7 mouse cellular contexts compared by ENCODE assay signal in genomic region chr9:67049836-67050235, GRCm38 (mm10). TPM values are rescaled to one million over a fixed set of nuclear protein-coding genes. Genes with fewer than 3 reads are reported as not detected.
DNase-seq lines count a peak whose midpoint lies in the region; ATAC-seq lines count a peak whose summit lies in the region.

No protein-coding gene starts in this region.

- ATAC-seq in liver, embryonic 11.5 days (replicated peaks; ENCODE audit: low FRiP score): no peak
- ATAC-seq in forebrain, embryonic 12.5 days (ENCODE audit: low FRiP score): 0 out of 2 replicates have a peak, but pooled peaks have one; percentile 10
- ATAC-seq in limb, embryonic 13.5 days (ENCODE audit: low FRiP score, low read depth): no peak
- no peak; the same call in 1 of the 2 replicates for ATAC-seq in stomach, embryonic 15.5 days (ENCODE audit: insufficient read depth, low FRiP score, low read depth)

- WGBS in liver, embryonic 11.5 days: 27% methylated on average over 7 of the region's 7 CpGs
- WGBS in forebrain, embryonic 12.5 days: 22% methylated on average over 7 of the region's 7 CpGs
- WGBS in limb, embryonic 13.5 days: 13% methylated on average over 7 of the region's 7 CpGs
- WGBS in stomach, embryonic 15.5 days: 23% methylated on average over 7 of the region's 7 CpGs

- no peaks in the 10 kb centered on the region for H3K9me3 ChIP-seq in liver, embryonic 11.5 days (ENCODE audit: control insufficient read depth, low read length)
- no peaks in the 10 kb centered on the region for H3K9me3 ChIP-seq in forebrain, embryonic 12.5 days
- no peaks in the 10 kb centered on the region for H3K9me3 ChIP-seq in limb, embryonic 13.5 days
- no peaks in the 10 kb centered on the region for H3K9me3 ChIP-seq in stomach, embryonic 15.5 days

- peaks cover 24% of the 10 kb centered on the region for H3K4me1 ChIP-seq in liver, embryonic 11.5 days (replicated peaks; ENCODE audit: control insufficient read depth, insufficient read depth, low read length)
- H3K4me1 ChIP-seq in forebrain, embryonic 12.5 days: peaks cover 40% of the 10 kb centered on the region
- peaks cover 37% of the 10 kb centered on the region for H3K4me1 ChIP-seq in limb, embryonic 13.5 days
- H3K4me1 ChIP-seq in stomach, embryonic 15.5 days: peaks cover 27% of the 10 kb centered on the region

- peak overlapping the region; percentile 57 for H3K27ac ChIP-seq in liver, embryonic 11.5 days (ENCODE audit: low read depth, low read length)
- H3K27ac ChIP-seq in forebrain, embryonic 12.5 days: no peak overlapping the region
- H3K27ac ChIP-seq in limb, embryonic 13.5 days: peak overlapping the region; percentile 84
- peak overlapping the region; percentile 93 for H3K27ac ChIP-seq in stomach, embryonic 15.5 days

- peak overlapping the region; percentile 64 for H3K4me3 ChIP-seq in liver, embryonic 11.5 days (ENCODE audit: low read depth, low read length)
- peak overlapping the region; percentile 49 for H3K4me3 ChIP-seq in forebrain, embryonic 12.5 days (replicated peaks)
- H3K4me3 ChIP-seq in limb, embryonic 13.5 days: peak overlapping the region; percentile 78
- H3K4me3 ChIP-seq in stomach, embryonic 15.5 days (replicated peaks): peak overlapping the region; percentile 81

- H3K4me2 ChIP-seq in liver, embryonic 11.5 days: peak overlapping the region; percentile 80
- H3K4me2 ChIP-seq in forebrain, embryonic 12.5 days: peak overlapping the region; percentile 88
- H3K4me2 ChIP-seq in limb, embryonic 13.5 days (replicated peaks): peak overlapping the region; percentile 86
- H3K4me2 ChIP-seq in stomach, embryonic 15.5 days: peak overlapping the region; percentile 84

- H3K27me3 ChIP-seq in liver, embryonic 11.5 days (replicated peaks; ENCODE audit: control insufficient read depth, insufficient read depth, low read length): peaks cover 46% of the 10 kb centered on the region
- H3K27me3 ChIP-seq in forebrain, embryonic 12.5 days: peaks cover 57% of the 10 kb centered on the region
- peaks cover 31% of the 10 kb centered on the region for H3K27me3 ChIP-seq in limb, embryonic 13.5 days
- H3K27me3 ChIP-seq in stomach, embryonic 15.5 days (replicated peaks): no peaks in the 10 kb centered on the region

- no peak for DNase-seq in liver, embryonic 11.5 days (ENCODE audit: low spot score)
- DNase-seq in liver: no peak
- DNase-seq in gastrocnemius, postnatal 4 days (ENCODE audit: low spot score in 2 of 2): no peak
- no peak for DNase-seq in cerebellum, adult 11-12 months

- H3K36me3 ChIP-seq in liver, embryonic 11.5 days (ENCODE audit: control insufficient read depth, insufficient read depth, low read length): no peaks in the 10 kb centered on the region
- H3K36me3 ChIP-seq in forebrain, embryonic 12.5 days (replicated peaks): no peaks in the 10 kb centered on the region
- H3K36me3 ChIP-seq in limb, embryonic 13.5 days: no peaks in the 10 kb centered on the region
- H3K36me3 ChIP-seq in stomach, embryonic 15.5 days: no peaks in the 10 kb centered on the region

- H3K9ac ChIP-seq in liver, embryonic 11.5 days (ENCODE audit: low read depth, low read length): peak overlapping the region; percentile 46; the same call in 1 of the 2 replicates
- peak overlapping the region; percentile 62 for H3K9ac ChIP-seq in forebrain, embryonic 12.5 days
- peak overlapping the region; percentile 93 for H3K9ac ChIP-seq in limb, embryonic 13.5 days
- H3K9ac ChIP-seq in stomach, embryonic 15.5 days: peak overlapping the region; percentile 70; the same call in 1 of the 2 replicates

RNA-seq across cellular contexts. Expression of gene Tpm1, which starts 0.6 kb away (rescaled TPM):
- polyA plus RNA-seq in liver, embryonic 11.5 days (2014; fragmentation: Nextera tagmentation; extraction: Ambion mirVana): 378 and 420 TPM in 2 replicates
- 218 and 280 TPM in 2 replicates for polyA plus RNA-seq in forebrain, embryonic 12.5 days (2016; fragmentation: Nextera tagmentation; extraction: Ambion mirVana)
- polyA plus RNA-seq in limb, embryonic 13.5 days (2015; fragmentation: Nextera tagmentation; extraction: Ambion mirVana): 775 and 786 TPM in 2 replicates
- 1,038 and 1,102 TPM in 2 replicates for polyA plus RNA-seq in stomach, embryonic 15.5 days (2015; fragmentation: Nextera tagmentation; extraction: Ambion mirVana)
- total RNA-seq in gastrocnemius, postnatal 4 days (2021): 1,000 to 10,000 TPM; 7,029 to 7,975 TPM
